Mouse (Mus musculus) kidney, postnatal 4 days (tissue): ENCODE results near the gene Slc44a3.

ENCODE experiments used
- DNase-seq, 2 experiments: peaks; one replicate each; pipeline ENCODE4 v3.0.0; 2021; ENCODE audit warnings: mixed read lengths in 2 of 2

The Slc44a3 gene

DNA sequence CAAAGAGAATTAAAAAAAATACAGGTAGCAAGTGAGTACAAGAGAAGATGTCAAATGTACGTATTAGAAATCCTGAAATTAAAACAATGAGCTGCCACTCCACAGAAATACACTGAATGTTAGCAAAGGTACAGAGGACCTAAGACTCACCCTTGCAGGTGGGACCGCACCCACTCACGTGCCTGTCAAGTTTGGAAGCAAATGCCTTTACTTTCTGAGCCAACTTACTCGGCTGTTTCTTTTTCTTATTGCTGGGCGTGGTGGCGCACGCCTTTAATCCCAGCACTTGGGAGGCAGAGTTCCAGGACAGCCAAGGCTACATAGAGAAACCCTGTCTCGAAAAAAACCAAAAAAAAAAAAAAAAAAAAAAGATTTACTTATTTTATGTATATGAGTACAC is 109.8 kb downstream of the Slc44a3 start:
- no peak for DNase-seq

DNA sequence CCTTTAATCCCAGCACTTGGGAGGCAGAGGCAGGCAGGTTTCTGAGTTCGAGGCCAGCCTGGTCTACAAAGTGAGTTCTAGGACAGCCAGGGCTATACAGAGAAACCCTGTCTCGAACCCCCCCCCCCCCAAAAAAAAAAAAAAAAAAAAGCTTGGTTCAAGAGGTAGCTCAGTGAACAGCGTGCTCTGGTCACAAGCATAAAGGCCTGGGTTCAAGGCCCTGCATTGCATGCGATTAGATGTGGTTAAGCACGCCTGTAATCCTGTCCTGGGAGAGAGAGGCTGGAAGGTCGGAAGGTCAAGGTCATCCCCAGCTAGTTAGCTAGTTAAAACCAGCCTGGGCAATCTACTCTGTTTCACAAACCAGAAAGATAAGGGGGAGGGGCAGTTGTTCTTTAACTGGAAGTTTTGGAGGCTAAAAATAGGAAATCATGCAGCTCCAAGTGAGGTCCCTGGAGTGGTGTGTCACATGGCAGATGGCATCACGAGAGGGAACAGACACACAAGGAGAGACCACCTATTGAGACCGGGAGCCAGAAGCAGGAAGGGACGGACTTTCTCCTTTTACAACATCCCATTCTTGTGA is 113.3 kb downstream of the Slc44a3 start:
- DNase-seq = no peak

DNA sequence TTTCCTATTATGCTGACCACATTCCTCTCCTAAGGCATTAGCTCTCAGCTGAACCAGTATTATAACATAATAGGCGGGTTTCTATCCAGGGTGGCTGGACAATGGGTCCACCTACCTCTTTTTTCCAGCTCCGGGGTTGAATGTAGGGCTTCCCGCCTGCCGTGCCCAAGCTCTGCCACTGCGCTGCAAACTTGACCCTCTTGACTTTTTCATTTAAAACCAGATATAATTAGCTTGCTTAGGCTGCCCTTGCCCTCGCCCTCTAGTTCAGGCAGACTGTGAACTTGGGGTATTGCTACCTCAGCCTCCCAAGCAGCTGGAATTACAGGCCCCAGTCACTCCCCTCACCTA is 114.0 kb downstream of the Slc44a3 start:
- no peak for DNase-seq

DNA sequence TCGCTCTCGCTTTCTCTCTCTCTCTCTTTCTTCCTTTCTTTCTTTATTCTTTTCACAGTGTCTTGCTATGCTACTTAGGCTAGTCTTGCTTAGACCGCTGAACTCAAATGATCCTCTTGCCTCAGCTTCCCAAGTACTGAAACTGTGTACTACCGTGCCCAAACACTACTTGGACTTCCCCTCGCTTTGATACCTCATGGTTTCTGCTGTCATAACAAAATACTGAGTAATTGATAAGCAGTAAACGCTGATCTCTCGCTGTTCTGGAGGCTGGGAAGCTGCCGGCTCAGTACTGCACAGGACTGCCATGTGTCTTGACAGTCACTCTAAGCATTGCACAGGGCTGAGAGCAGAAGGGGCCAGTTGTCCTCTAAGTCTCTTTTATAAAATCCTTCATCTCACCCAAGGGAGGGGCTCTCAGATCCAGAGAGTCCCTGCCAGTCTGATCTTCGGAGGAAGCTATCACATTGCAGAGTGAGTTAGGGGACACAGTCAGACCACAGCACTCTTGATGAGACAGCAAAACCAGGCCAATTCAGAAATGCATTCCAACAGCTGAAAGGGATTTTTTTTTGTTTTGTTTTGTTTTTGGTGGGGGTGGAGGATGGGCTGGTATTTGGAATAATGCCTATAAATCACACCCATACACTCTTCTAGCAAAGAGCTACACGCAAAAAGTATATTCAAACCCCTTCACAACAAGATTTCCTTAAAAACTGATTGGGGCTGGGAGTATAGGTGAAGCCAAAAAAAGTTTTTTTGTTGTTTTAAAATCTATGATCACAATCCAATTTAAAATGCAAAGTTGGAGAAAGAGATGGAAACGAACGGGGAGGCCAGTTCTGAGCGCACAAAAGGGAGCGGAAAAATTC is 114.6 kb downstream of the Slc44a3 start:
- DNase-seq = no peak

DNA sequence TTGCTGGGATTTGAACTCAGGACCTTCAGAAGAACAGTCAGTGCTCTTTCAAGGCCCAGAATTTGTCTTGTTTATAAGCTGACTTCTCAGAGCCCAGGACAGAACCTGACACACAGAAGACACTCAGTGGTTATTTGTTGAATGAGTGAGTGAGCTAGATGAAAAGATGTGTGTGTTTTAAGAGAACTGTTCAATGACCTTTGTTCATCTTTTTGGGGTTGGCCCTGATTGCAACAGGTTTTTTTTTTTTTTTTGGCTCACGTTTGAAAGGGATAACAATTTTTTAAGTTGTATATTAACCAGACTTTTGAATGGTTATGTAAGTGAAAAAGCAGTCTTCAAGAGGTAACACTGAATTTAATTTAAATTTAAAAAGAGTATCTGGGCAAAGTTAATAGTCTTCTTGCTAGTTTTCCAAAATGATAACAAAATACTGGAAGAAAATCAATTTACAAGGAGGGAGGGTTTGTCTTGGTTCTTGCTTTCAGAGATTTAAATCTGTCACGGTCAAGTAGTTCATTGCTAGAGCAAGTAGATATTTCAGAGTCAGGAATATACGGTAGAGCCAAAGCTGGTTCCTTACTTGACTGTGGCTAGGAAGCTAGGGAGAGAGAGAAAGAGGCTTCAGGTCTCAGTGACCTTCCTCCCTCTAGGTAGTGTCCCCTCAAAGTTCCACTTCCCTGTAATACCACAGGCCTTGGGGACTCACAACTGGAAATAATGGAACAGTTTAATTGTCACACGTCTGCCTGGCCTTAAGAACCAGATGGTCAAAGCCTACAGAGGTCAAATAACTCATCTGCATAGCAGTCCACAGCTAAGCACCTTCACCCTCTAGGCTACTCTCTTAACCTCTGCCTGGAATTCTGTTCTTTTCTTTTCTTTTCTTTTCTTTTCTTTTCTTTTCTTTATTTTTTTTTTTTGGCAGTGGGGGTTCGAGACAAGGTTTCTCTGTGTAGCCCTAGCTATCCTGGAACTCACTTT is 115.7 kb downstream of the Slc44a3 start:
- DNase-seq = no peak

DNA sequence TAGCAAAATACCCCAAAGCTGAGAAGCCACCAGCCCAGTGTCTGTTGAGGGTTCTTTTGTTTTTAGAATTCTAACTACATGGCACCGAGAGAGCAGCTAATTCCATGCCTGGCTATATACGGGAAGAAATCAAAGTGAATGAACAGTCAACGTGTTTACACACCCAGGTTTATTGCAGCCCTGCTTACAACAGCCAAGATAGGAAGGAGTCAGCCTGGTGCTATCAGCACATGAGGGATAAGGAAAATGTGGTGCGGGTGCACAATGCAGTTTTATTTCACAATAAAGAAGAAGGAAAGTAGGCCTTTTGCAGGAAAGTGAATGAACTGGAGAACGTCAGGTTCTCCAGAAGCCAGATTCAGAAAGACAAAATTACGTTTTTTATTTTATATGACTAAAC is 120.8 kb downstream of the Slc44a3 start:
- no peak for DNase-seq
